Mouse (Mus musculus): ENCODE measurements at regions not wholly inside any gene's neighbourhood (a gene's known extent, or its start where the extent isn't known, plus 50 kb on each side); places are given as distances from the start of the nearest gene placed in this dataset.

GRCm38 (mm10) chr4:131534831-131535230 lies 303.3 kb downstream of the Ptpru start:
- Histone ChIP-seq H3K4me1 (no peaks in the 10 kb centered on the region), H3K4me3 (no peak overlapping the region), H3K9me3 (no peaks in the 10 kb centered on the region), H3K27ac (replicated peaks) (no peak overlapping the region), H3K4me2 (no peak overlapping the region), H3K36me3 (no peaks in the 10 kb centered on the region), H3K27me3 (replicated peaks) (no peaks in the 10 kb centered on the region), H3K9ac (no peak overlapping the region)
- 74% methylated on average over 6 of the region's 6 CpGs for WGBS
- ATAC-seq (ENCODE audit: extremely low read depth, insufficient number of reproducible peaks, low FRiP score, low TSS enrichment) = no peak

DNA sequence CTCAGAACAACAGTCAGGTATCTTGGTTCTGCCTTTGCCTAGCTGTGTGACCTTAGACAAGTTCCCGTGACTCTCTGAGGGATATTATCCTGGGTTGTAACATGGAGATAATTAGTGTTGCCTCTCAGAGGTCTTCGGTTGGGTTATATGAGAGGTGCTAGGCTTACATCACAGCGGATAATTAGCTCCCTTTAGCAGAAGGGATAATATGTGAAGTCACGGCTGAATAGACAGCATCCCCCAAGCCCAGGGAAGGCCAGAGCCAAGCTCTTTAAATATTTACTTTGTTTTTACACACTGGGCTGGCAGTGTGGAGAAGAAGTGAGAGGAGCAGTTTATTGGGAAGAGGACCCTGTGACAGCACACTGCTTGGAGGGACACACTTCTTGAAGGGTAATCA lies 299.9 kb downstream of the Ptpru start:
- no peak overlapping the region for H3K4me2 ChIP-seq
- no peaks in the 10 kb centered on the region for H3K4me1 ChIP-seq
- no peak for ATAC-seq (ENCODE audit: extremely low read depth, insufficient number of reproducible peaks, low FRiP score, low TSS enrichment)
- H3K27ac ChIP-seq (replicated peaks) = no peak overlapping the region
- H3K27me3 ChIP-seq (replicated peaks) = no peaks in the 10 kb centered on the region
- H3K36me3 ChIP-seq = no peaks in the 10 kb centered on the region
- no peak overlapping the region for H3K9ac ChIP-seq
- no peaks in the 10 kb centered on the region for H3K9me3 ChIP-seq
- WGBS = 78% methylated on average over 4 of the region's 4 CpGs
- H3K4me3 ChIP-seq = no peak overlapping the region

DNA sequence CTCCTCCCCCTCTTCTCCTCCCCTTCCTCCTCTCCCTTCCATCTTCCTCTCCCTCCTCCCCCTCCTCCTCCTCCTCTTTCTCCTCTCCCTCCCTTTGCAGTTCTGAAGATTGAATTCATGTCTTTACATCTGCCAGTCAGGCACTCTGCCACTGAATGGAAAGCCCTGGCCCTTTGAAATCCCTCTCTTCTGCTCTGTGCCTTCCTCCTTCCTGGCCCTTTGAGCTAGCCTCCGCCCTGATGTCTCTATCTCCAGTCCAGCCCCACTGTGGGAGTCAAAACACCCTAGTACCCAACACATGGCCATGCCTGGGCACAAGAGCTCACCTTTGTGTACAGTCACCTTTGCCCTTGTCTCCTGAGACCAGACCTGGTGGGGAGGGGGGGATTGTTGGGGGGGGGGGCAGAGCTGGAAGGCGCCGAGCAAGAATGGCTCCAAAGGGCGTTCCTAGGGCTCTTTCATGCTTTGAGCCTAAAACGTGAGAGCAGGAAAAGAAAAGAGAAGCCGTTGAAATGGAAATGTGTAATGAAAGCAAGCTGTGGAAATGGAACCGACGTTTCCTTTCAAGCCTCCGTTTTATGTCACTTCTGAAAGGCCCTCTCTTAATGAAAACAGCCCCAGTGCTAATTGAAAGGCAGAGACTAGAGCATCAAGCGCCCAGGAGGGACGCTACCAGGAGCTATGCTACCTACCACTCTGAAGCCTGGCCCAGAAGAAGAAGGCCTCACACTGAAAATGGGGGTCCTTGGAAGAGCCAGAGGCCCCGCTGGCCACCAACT lies 291.5 kb downstream of the Ptpru start:
- Histone ChIP-seq H3K27me3 (replicated peaks) (no peaks in the 10 kb centered on the region; the same call in 1 of the 2 replicates), H3K27ac (replicated peaks) (no peak overlapping the region), H3K4me2 (no peak overlapping the region), H3K9ac (no peak overlapping the region), H3K4me3 (no peak overlapping the region), H3K36me3 (no peaks in the 10 kb centered on the region), H3K4me1 (no peaks in the 10 kb centered on the region), H3K9me3 (no peaks in the 10 kb centered on the region)
- WGBS = 77% methylated on average over 12 of the region's 12 CpGs
- no peak for ATAC-seq (ENCODE audit: extremely low read depth, insufficient number of reproducible peaks, low FRiP score, low TSS enrichment)

- 67% methylated on average over 12 of the region's 12 CpGs for WGBS
- H3K27me3 ChIP-seq (replicated peaks) = no peaks in the 10 kb centered on the region; the same call in 1 of the 2 replicates
- no peak overlapping the region for H3K4me3 ChIP-seq
- H3K36me3 ChIP-seq = no peaks in the 10 kb centered on the region
- no peaks in the 10 kb centered on the region for H3K4me1 ChIP-seq
- no peak overlapping the region for H3K27ac ChIP-seq (replicated peaks)
- no peak overlapping the region for H3K9ac ChIP-seq
- H3K9me3 ChIP-seq = no peaks in the 10 kb centered on the region
- no peak overlapping the region for H3K4me2 ChIP-seq
- ATAC-seq (ENCODE audit: extremely low read depth, insufficient number of reproducible peaks, low FRiP score, low TSS enrichment) = no peak
These were observed 288.5 kb downstream of the Ptpru start for GRCm38 (mm10) chr4:131549581-131549980.

DNA sequence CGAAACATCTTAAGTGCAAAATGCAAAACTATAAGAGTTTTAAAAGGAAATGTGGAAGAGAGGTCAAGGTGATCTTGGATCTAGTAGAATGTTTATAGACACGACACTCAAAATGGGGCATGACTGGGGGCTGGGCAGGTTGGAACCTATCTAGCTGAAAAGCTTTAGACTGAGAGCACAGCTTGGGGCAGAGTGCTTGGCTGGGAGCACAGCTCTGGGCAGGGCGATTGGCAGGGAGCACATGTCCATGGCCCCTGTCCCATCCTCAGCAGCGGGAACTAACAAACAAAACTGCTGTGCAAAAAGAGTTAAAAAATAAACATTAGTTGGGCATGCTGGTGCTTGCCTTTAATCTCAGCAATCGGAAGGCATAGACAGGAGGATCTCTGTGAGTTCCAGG lies 279.6 kb downstream of the Ptpru start:
- 69% methylated on average over 5 of the region's 5 CpGs for WGBS
- Histone ChIP-seq H3K27me3 (replicated peaks) (peaks cover 3% of the 10 kb centered on the region; the same call in 1 of the 2 replicates), H3K4me1 (no peaks in the 10 kb centered on the region), H3K4me2 (no peak overlapping the region), H3K9me3 (no peaks in the 10 kb centered on the region), H3K4me3 (no peak overlapping the region), H3K27ac (replicated peaks) (no peak overlapping the region), H3K36me3 (no peaks in the 10 kb centered on the region), H3K9ac (no peak overlapping the region)
- ATAC-seq (ENCODE audit: extremely low read depth, insufficient number of reproducible peaks, low FRiP score, low TSS enrichment) = no peak

DNA sequence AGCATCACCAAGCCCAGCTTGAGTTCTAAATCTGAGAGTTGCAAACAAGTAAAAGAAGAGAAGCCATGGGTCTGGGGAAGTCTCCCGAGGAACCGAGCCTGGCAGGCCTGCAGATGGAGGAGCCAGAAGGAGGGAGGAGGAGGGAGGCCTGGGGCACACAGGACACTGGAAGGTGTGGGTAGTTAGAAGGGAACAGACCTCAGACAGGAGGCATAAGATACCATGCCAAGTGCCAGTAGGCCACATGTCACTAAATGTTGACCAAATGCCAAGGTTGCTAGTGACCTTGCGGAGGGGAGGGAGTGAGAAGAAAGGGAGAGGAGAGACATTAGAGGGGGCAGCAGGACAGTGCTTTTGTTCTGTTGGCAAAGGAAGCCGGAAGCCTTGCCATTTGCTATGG lies 274.2 kb downstream of the Ptpru start:
- WGBS = 58% methylated on average over 4 of the region's 4 CpGs
- H3K27me3 ChIP-seq (replicated peaks) = peaks cover 7% of the 10 kb centered on the region
- H3K9me3 ChIP-seq = no peaks in the 10 kb centered on the region
- H3K36me3 ChIP-seq = no peaks in the 10 kb centered on the region
- H3K9ac ChIP-seq = no peak overlapping the region
- no peak overlapping the region for H3K4me2 ChIP-seq
- no peak overlapping the region for H3K27ac ChIP-seq (replicated peaks)
- H3K4me3 ChIP-seq = no peak overlapping the region
- H3K4me1 ChIP-seq = no peaks in the 10 kb centered on the region
- ATAC-seq (ENCODE audit: extremely low read depth, insufficient number of reproducible peaks, low FRiP score, low TSS enrichment) = no peak

DNA sequence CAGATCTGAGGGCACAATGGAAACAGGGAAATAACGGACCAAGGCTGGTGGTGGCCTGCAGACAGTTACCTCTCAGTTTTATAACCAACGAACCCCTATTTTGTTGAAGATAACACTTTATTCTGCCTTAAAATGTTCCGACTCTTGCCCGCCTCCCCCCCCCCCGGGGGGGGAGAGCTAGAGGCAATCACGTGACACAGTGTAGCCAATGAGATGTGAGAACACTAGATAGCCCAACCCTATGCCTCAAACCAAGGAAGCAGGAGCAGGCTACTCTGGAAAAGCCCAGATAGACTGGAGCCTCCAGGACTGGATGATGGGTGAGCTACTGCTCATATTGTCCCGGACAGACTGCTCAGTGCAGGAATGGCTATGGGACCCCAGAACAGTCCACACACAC lies 272.9 kb downstream of the Ptpru start:
- Histone ChIP-seq H3K4me1 (no peaks in the 10 kb centered on the region), H3K9ac (no peak overlapping the region), H3K36me3 (no peaks in the 10 kb centered on the region), H3K9me3 (no peaks in the 10 kb centered on the region), H3K4me2 (no peak overlapping the region), H3K27me3 (replicated peaks) (peaks cover 7% of the 10 kb centered on the region), H3K27ac (replicated peaks) (no peak overlapping the region), H3K4me3 (no peak overlapping the region)
- no peak for ATAC-seq (ENCODE audit: extremely low read depth, insufficient number of reproducible peaks, low FRiP score, low TSS enrichment)
- 69% methylated on average over 7 of the region's 7 CpGs for WGBS

DNA sequence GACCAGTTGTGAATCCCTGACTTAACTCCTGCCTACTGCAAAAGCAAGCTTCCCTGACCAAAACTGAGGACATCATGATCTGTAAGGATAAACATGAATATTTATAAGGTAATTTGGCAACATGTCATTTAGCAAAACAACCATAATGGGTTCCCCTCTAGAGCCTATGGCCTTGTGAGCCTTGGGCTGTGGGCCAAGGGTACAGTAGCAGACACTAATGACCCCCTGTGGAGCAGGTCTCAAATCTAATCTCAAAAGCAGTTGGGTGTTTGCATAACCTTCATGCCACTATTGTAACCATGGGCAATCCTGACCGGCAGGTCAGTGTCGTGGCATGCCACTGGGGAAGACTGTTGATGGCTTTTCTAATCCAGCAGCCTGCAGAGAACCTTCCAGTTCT lies 270.8 kb downstream of the Ptpru start:
- H3K36me3 ChIP-seq = no peaks in the 10 kb centered on the region
- no peak for ATAC-seq (ENCODE audit: extremely low read depth, insufficient number of reproducible peaks, low FRiP score, low TSS enrichment)
- H3K27me3 ChIP-seq (replicated peaks) = peaks cover 4% of the 10 kb centered on the region

DNA sequence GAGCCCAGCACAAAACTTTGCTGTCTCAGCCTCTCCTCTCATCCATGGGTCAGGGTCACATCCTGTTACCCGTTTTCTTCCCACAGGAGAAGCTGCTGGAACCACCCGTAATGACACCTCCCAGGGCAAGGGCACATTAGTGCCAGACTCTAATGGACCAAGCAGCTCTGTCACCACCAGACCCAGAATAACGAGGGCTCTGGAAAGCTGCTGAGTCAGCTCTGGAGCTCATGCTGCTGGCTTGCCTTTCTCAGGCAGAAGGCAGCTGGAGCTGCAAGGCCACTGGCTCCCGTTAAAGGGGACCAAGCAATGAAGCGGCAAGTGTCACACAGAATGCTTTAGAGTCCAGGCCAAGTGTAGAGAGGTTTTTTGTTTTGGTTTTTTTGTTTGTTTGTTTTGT lies 268.9 kb downstream of the Ptpru start:
- WGBS = 45% methylated on average over 5 of the region's 5 CpGs
- H3K4me1 ChIP-seq = no peaks in the 10 kb centered on the region
- no peak overlapping the region for H3K27ac ChIP-seq (replicated peaks)
- peaks cover 2% of the 10 kb centered on the region; the same call in 1 of the 2 replicates for H3K27me3 ChIP-seq (replicated peaks)
- no peak for ATAC-seq (ENCODE audit: extremely low read depth, insufficient number of reproducible peaks, low FRiP score, low TSS enrichment)
- H3K4me2 ChIP-seq = no peak overlapping the region
- H3K9me3 ChIP-seq = no peaks in the 10 kb centered on the region
- no peak overlapping the region for H3K9ac ChIP-seq
- no peaks in the 10 kb centered on the region for H3K36me3 ChIP-seq
- no peak overlapping the region for H3K4me3 ChIP-seq

More for the DNA sequence above, 270.8 kb downstream of the Ptpru start:
- Histone ChIP-seq H3K9me3 (no peaks in the 10 kb centered on the region), H3K4me3 (no peak overlapping the region), H3K27ac (replicated peaks) (no peak overlapping the region), H3K9ac (no peak overlapping the region), H3K4me2 (no peak overlapping the region), H3K4me1 (no peaks in the 10 kb centered on the region)
- 59% methylated on average over 2 of the region's 2 CpGs for WGBS

GRCm38 (mm10) chr4:131577571-131577970 lies 260.5 kb downstream of the Ptpru start:
- Histone ChIP-seq H3K36me3 (no peaks in the 10 kb centered on the region), H3K27me3 (replicated peaks) (peaks cover 5% of the 10 kb centered on the region; the same call in 1 of the 2 replicates), H3K4me1 (no peaks in the 10 kb centered on the region), H3K27ac (replicated peaks) (no peak overlapping the region), H3K9ac (no peak overlapping the region), H3K4me3 (no peak overlapping the region), H3K9me3 (no peaks in the 10 kb centered on the region), H3K4me2 (no peak overlapping the region)
- 52% methylated on average over 4 of the region's 4 CpGs for WGBS
- ATAC-seq (ENCODE audit: extremely low read depth, insufficient number of reproducible peaks, low FRiP score, low TSS enrichment) = no peak

GRCm38 (mm10) chr4:131585946-131586345 lies 252.1 kb downstream of the Ptpru start:
- H3K36me3 ChIP-seq = no peaks in the 10 kb centered on the region
- H3K9me3 ChIP-seq = no peaks in the 10 kb centered on the region
- ATAC-seq (ENCODE audit: extremely low read depth, insufficient number of reproducible peaks, low FRiP score, low TSS enrichment) = no peak
- H3K27ac ChIP-seq (replicated peaks) = no peak overlapping the region
- H3K4me2 ChIP-seq = no peak overlapping the region
- H3K4me3 ChIP-seq = no peak overlapping the region
- H3K27me3 ChIP-seq (replicated peaks) = peaks cover 6% of the 10 kb centered on the region; the same call in 1 of the 2 replicates
- no peaks in the 10 kb centered on the region for H3K4me1 ChIP-seq
- H3K9ac ChIP-seq = no peak overlapping the region
- WGBS = 46% methylated on average over 3 of the region's 3 CpGs

GRCm38 (mm10) chr4:131587536-131587935 lies 250.6 kb downstream of the Ptpru start:
- Histone ChIP-seq H3K27me3 (replicated peaks) (peaks cover 6% of the 10 kb centered on the region; the same call in 1 of the 2 replicates), H3K9me3 (no peaks in the 10 kb centered on the region), H3K36me3 (no peaks in the 10 kb centered on the region), H3K4me2 (no peak overlapping the region), H3K4me1 (no peaks in the 10 kb centered on the region), H3K9ac (no peak overlapping the region), H3K27ac (replicated peaks) (no peak overlapping the region), H3K4me3 (no peak overlapping the region)
- 52% methylated on average over 7 of the region's 7 CpGs for WGBS
- ATAC-seq (ENCODE audit: extremely low read depth, insufficient number of reproducible peaks, low FRiP score, low TSS enrichment) = no peak
